Mouse (Mus musculus) olfactory bulb, adult 2 months (tissue): ENCODE measurements around the gene Gm49387. TPM values are rescaled to one million over a fixed set of nuclear protein-coding genes. Genes with fewer than 3 reads are reported as not detected.

Source experiments
- H3K27ac ChIP-seq: fragments of 200-500 bp; 2 replicates; pipeline ENCODE4 v1.5.1; 2012; ENCODE audit warnings: low read depth, low read length; ENCODE audit not compliant: insufficient read depth
- H3K4me1 ChIP-seq: fragments of 200-500 bp; 2 replicates; pipeline ENCODE4 v1.6.1; 2012; ENCODE audit warnings: low read length; ENCODE audit not compliant: control insufficient read depth, insufficient read depth
- H3K4me3 ChIP-seq: fragments of 200-500 bp; 2 replicates; pipeline ENCODE4 v1.5.1; 2012; ENCODE audit warnings: mild to moderate bottlenecking, low read depth, low read length, moderate library complexity; ENCODE audit not compliant: insufficient read depth
- CTCF ChIP-seq: fragments of 200-500 bp; IDR thresholded peaks from 2 replicates; pipeline ENCODE4 v1.5.1; 2012; ENCODE audit warnings: low read depth, mild to moderate bottlenecking, low read length, moderate library complexity; ENCODE audit not compliant: insufficient read depth
- POLR2A ChIP-seq: fragments of 200-500 bp; IDR thresholded peaks from 2 replicates; pipeline ENCODE4 v1.6.1; 2012; ENCODE audit warnings: mild to moderate bottlenecking, low read depth, low read length, moderate library complexity; ENCODE audit not compliant: insufficient read depth
- WGBS: fragments of 180-500 bp; shearing (Covaris S2); methylation state at CpG from one replicate; pipeline ENCODE4 v1.1.7; 2018; 5-methylcytosine and 5-hydroxymethylcytosine counted together
- polyA plus RNA-seq: library from polyadenylated mRNA; stranded (reverse); fragments of >200 nt; gene quantifications from 2 replicates; pipeline ENCODE4 v1.2.4, GENCODE M21; 2012; ENCODE audit warnings: low replicate concordance; ENCODE audit not compliant: missing spikeins, insufficient read depth, insufficient read length

Gm49387 gene
- polyA plus RNA-seq, 1 experiment = not detected

DNA sequence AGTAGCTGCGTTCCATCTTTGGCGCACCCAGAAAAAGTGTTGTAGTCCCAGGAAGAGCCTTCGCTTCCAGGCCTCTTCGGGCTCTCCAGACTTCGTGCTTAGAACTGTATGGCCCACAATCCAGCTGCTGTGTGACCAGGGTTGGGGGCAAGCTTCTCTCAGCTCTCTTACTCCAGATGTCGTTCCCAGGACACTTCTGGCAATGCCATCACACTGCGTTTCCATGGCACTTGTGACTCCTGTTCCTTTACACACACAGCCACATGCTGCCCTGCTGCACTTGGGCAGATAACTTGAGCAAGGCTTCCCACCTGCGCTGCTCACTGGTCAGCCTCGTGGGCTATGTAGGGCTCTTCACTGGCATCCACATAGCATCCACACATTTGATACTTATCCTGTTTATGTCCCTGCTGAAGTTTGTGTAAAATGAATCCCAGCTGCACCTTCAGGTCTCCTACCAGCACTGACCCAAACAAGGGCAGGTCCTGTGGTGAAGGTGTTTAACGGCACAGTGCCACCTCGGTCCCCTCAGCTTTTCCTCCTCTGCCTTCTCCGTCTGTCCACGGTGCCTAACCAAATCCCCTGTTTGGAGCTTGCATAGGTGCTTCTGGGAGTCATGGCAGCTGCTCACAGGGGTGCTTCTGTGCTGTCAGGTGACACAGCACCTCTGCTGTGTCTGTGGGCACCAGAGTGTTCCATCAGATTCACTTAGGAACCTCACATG is 22.9 kb upstream of the Gm49387 start:
- WGBS = 88% methylated on average over 13 of the region's 13 CpGs
- H3K4me3 ChIP-seq = no peak overlapping the region
- TF ChIP-seq POLR2A = no peak
- no peak for TF ChIP-seq CTCF
- peak overlapping the region; percentile 88 for H3K27ac ChIP-seq
- H3K4me1 ChIP-seq = peaks cover 55% of the 10 kb centered on the region

DNA sequence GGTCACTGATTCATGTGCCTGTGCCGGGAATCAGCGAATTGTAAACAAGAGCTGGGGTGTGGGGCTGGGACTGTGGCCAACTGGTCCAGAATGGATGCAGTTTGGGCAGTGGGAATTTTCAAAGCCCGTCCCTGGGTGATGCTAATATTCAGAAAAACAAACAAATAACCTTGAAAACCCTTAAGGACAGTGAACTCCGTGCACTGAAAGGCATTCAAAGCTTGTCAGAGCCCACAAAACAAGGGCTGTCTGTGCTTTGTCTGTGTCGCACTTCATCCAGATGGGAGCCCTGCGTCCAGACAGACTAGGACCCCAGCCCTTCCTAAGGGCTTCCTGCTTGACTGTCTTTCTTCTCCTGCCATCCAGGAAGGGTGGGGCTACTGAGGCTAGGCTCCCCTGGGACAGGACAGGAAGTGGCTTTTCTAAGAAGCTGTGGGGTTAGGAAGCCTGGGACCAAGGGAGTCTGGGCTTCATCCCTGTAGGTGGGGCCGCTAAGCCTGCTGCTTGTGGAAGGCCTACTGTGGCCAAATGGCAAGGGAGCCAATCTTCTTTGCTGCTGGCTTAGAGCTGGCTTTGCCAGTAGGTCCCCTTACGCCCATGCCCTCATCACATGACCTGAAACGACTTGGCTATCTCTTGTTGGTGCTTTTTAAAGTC is 22.0 kb upstream of the Gm49387 start:
- peaks cover 54% of the 10 kb centered on the region for H3K4me1 ChIP-seq

DNA sequence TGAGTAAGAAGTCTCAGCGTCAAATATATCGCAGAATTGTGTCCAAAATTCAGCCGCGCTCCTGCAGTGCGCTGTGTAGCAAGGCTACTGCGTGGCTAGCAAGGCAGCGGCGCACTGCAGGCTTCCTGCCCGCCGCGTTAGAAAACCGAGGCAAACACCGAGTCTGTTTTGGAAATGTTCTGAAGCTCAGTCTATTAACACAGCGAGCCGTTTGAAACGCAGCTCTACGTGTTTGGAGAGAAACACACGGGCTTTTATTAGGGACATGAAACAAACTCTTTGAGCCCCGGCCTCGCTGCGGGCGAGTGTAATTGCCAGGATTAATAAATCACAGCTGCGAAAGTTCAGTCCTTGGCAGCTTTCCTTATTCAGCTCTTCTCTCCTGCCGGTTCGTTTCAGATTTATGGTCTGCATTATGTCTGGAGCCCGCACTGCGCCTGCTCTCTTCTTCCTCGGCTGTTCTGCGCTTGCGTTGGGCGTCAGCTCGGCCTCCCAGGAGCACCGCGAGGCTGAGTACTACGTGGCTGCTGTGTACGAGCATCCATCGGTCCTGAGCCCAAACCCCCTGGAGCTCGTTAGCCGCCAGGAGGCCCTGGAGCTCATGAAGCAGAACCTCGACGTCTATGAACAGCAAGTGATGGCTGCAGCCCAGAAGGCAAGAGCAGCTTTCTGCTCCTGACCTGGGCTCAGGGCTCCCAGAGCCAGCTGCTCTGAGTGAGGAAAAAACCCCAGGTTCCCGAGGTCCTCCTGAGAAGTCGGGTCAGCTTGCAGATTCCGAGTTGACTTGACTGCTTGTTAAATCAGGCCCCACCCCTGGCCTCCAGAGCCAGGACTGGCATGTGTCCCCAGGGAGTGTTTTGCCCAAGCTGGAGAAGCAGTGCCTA is 21.2 kb upstream of the Gm49387 start:
- WGBS = under 1% methylated on average over 44 of the region's 44 CpGs
- peak overlapping the region; percentile 41 for H3K4me3 ChIP-seq
- H3K27ac ChIP-seq = peak overlapping the region; percentile 88
- peaks cover 51% of the 10 kb centered on the region for H3K4me1 ChIP-seq
- TF ChIP-seq POLR2A = peak; percentile 50
- no peak for TF ChIP-seq CTCF

More for the DNA sequence above, 22.0 kb upstream of the Gm49387 start:
- H3K27ac ChIP-seq = peak overlapping the region; percentile 88
- 42% methylated on average over 9 of the region's 9 CpGs for WGBS
- H3K4me3 ChIP-seq = peak overlapping the region; percentile 41
- TF ChIP-seq POLR2A = no peak
- no peak for TF ChIP-seq CTCF

- 20% methylated on average over 7 of the region's 7 CpGs for WGBS
- TF ChIP-seq POLR2A (no peak), CTCF (no peak)
- Histone ChIP-seq H3K4me3 (no peak overlapping the region), H3K27ac (peak overlapping the region; percentile 74), H3K4me1 (peaks cover 47% of the 10 kb centered on the region)
These were observed 19.8 kb upstream of the Gm49387 start for GRCm38 (mm10) chr14:31660312-31661093.

DNA sequence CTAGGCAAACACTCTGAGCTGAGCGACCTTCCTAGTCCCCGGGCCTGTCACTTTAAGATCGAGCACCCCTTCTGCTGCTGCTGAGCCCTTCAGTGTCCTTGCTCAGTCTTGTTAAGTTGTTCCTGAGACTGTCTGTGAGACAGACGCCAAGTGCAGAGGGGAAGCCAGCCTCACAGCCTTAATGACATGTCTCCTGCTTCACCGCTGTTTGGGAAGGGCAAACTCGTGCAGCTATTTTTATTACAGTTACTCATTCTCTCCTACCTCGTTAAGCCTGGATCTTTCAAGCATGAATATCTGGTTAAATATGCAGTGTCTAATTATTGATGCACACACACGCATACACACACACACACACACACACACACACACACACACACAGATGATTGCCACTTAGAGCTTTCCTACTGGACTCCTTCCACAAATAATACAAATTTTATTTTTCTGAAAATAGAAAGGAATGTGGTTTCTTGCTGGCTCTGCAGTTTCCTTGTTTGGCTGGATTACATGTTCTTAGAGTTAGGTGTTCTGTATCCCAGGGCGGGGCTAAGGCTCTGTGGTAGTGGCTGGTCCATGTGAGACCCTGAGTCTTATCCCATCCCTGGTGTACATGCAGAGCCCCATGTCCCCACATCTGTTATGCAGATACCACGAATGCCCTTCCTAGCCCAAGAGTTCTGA is 19.0 kb upstream of the Gm49387 start:
- Histone ChIP-seq H3K4me1 (peaks cover 40% of the 10 kb centered on the region), H3K4me3 (no peak overlapping the region), H3K27ac (peak overlapping the region; percentile 74)
- TF ChIP-seq POLR2A (no peak), CTCF (no peak)
- 16% methylated on average over 10 of the region's 10 CpGs for WGBS

DNA sequence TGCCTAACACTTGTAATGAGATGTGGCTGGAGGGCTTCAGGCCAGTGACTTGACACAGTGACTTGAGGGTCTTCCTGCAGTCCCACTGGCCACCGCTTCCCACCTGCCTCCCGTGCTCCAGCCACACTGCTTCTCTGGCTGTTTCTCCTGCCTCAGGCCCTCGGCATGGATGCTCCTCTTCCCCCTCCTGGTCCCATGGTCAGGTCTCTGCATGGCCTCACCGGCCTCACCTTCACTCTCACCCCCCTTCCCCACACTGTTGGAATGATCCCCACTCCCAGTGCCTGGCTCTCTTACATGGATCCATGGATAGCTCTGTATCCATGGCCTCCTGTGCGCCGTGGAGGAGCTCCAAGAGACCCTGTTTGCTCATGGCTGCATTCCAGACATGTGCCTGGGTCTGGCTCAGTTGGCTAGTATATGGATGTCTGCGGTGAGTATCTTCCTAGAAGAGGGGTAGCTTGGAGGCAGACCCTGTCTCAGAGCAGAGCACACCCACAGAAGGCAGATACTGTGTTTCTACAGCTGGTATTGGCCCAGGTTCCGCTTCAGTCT is 17.5 kb upstream of the Gm49387 start:
- Histone ChIP-seq H3K27ac (no peak overlapping the region), H3K4me3 (no peak overlapping the region), H3K4me1 (peaks cover 31% of the 10 kb centered on the region)
- TF ChIP-seq POLR2A (no peak), CTCF (no peak)
- WGBS = 80% methylated on average over 8 of the region's 8 CpGs

- Histone ChIP-seq H3K27ac (no peak overlapping the region), H3K4me1 (peaks cover 22% of the 10 kb centered on the region), H3K4me3 (no peak overlapping the region)
- TF ChIP-seq CTCF (no peak), POLR2A (no peak)
- WGBS = 26% methylated on average over 5 of the region's 5 CpGs
These were observed 16.4 kb upstream of the Gm49387 start for GRCm38 (mm10) chr14:31656857-31657645.
